Mouse (Mus musculus) liver, embryonic 11.5 days (tissue): ENCODE data around the gene Spdye4a. TPM values are rescaled to one million over a fixed set of nuclear protein-coding genes. Genes with fewer than 3 reads are reported as not detected.

Experiments used
- ATAC-seq: fragments of 200-750 bp; cut with Nextera tagmentation; replicated peaks from 2 replicates; pipeline ENCODE4 v1.8.0; 2017; ENCODE audit warnings: moderate number of reproducible peaks, mild to moderate bottlenecking, moderate TSS enrichment, moderate library complexity; ENCODE audit not compliant: low FRiP score
- DNase-seq: peaks from one replicate; pipeline ENCODE4 v3.0.0-alpha.2; 2017; ENCODE audit warnings: low spot score
- H3K27ac ChIP-seq: fragments of 300-500 bp; sonication (generic); 2 replicates; pipeline ENCODE4 v1.5.1; 2014; ENCODE audit warnings: mild to moderate bottlenecking, low read depth, low read length, control low read depth
- H3K27me3 ChIP-seq: fragments of 300-500 bp; sonication (generic); replicated peaks from 2 replicates; pipeline ENCODE4 v1.6.1; 2014; ENCODE audit warnings: low read length, mixed read lengths; ENCODE audit not compliant: control insufficient read depth, insufficient read depth
- H3K36me3 ChIP-seq: fragments of 300-500 bp; sonication (generic); 2 replicates; pipeline ENCODE4 v1.6.1; 2014; ENCODE audit warnings: mild to moderate bottlenecking, low read length, moderate library complexity, mixed read lengths; ENCODE audit not compliant: control insufficient read depth, insufficient read depth
- H3K4me1 ChIP-seq: fragments of 300-500 bp; sonication (generic); replicated peaks from 2 replicates; pipeline ENCODE4 v1.6.1; 2014; ENCODE audit warnings: low read length, mixed read lengths; ENCODE audit not compliant: control insufficient read depth, insufficient read depth
- H3K4me2 ChIP-seq: fragments of 300-500 bp; sonication (generic); 2 replicates; pipeline ENCODE4 v1.6.1; 2014; ENCODE audit warnings: mild to moderate bottlenecking, control low read depth, moderate library complexity
- H3K4me3 ChIP-seq: fragments of 300-500 bp; sonication (generic); 2 replicates; pipeline ENCODE4 v1.5.1; 2014; ENCODE audit warnings: low read depth, low read length, control low read depth
- H3K9ac ChIP-seq: fragments of 300-500 bp; sonication (generic); 2 replicates; pipeline ENCODE4 v1.6.1; 2014; ENCODE audit warnings: low read depth, low read length, control low read depth
- H3K9me3 ChIP-seq: fragments of 300-500 bp; sonication (generic); 2 replicates; pipeline ENCODE4 v1.6.1; 2016; ENCODE audit warnings: low read length, inconsistent platforms, mixed read lengths; ENCODE audit not compliant: control insufficient read depth
- WGBS: fragments of 180-500 bp; shearing (Covaris S2); extraction: QIAGEN DNeasy Blood & Tissue Kit; methylation state at CpG from one replicate; pipeline ENCODE4 v1.1.7; 2014; 5-methylcytosine and 5-hydroxymethylcytosine counted together
- polyA plus RNA-seq: library from polyadenylated mRNA; unstranded; fragments of >200 nt; fragmentation: Nextera tagmentation; extraction: Ambion mirVana; gene quantifications from 2 replicates; pipeline ENCODE4 v1.2.1, GENCODE M21; 2014

Spdye4a gene
- polyA plus RNA-seq, 1 experiment from 2014 or later = not detected

- Histone ChIP-seq H3K9me3 (no peaks in the 10 kb centered on the region), H3K27me3 (peaks cover 75% of the 10 kb centered on the region), H3K4me2 (peak overlapping the region; percentile 63), H3K27ac (no peak overlapping the region), H3K4me3 (peak overlapping the region; percentile 41), H3K4me1 (peaks cover 5% of the 10 kb centered on the region), H3K9ac (no peak overlapping the region), H3K36me3 (no peaks in the 10 kb centered on the region)
- whole genome bisulfite sequencing = 3% methylated on average over 103 of the region's 103 CpGs
- no peak for ATAC-seq
- peak; percentile 56 for DNase-seq
These were observed 26.6 kb upstream of the Spdye4a start for GRCm38 (mm10) chr5:143253186-143253880.

- Histone ChIP-seq H3K4me3 (no peak overlapping the region), H3K27ac (no peak overlapping the region), H3K4me2 (no peak overlapping the region; the same call in 1 of the 2 replicates), H3K9ac (no peak overlapping the region), H3K9me3 (no peaks in the 10 kb centered on the region), H3K36me3 (no peaks in the 10 kb centered on the region), H3K4me1 (peaks cover 5% of the 10 kb centered on the region), H3K27me3 (peaks cover 69% of the 10 kb centered on the region)
- 9% methylated on average over 18 of the region's 18 CpGs for WGBS
- DNase-seq (no peak), ATAC-seq (no peak)
These were observed 26.1 kb upstream of the Spdye4a start for GRCm38 (mm10) chr5:143252791-143253185.

- ATAC-seq (no peak), DNase-seq (no peak)
- Histone ChIP-seq H3K9me3 (no peaks in the 10 kb centered on the region), H3K9ac (no peak overlapping the region), H3K4me2 (no peak overlapping the region), H3K36me3 (no peaks in the 10 kb centered on the region), H3K4me1 (peaks cover 5% of the 10 kb centered on the region), H3K27me3 (peaks cover 62% of the 10 kb centered on the region), H3K27ac (no peak overlapping the region), H3K4me3 (no peak overlapping the region)
- WGBS = 42% methylated on average over 6 of the region's 6 CpGs
These were observed 25.3 kb upstream of the Spdye4a start for GRCm38 (mm10) chr5:143252039-143252438.

- no peak for DNase-seq
- H3K4me1 ChIP-seq = no peaks in the 10 kb centered on the region
- no peak overlapping the region for H3K9ac ChIP-seq
- H3K36me3 ChIP-seq = peaks cover 57% of the 10 kb centered on the region
- 95% methylated on average over 26 of the region's 26 CpGs for WGBS
- no peaks in the 10 kb centered on the region for H3K9me3 ChIP-seq
- no peak overlapping the region for H3K4me2 ChIP-seq
- ATAC-seq = no peak
- no peaks in the 10 kb centered on the region for H3K27me3 ChIP-seq
- H3K27ac ChIP-seq = no peak overlapping the region
- no peak overlapping the region for H3K4me3 ChIP-seq
These were observed 18.2 kb upstream of the Spdye4a start for GRCm38 (mm10) chr5:143244926-143245325.

- H3K9me3 ChIP-seq = no peaks in the 10 kb centered on the region
- H3K4me1 ChIP-seq = peaks cover 4% of the 10 kb centered on the region
- H3K9ac ChIP-seq = peak overlapping the region; percentile 90
- ATAC-seq = no peak
- H3K4me3 ChIP-seq = peak overlapping the region; percentile 86
- DNase-seq = no peak
- peaks cover 14% of the 10 kb centered on the region for H3K36me3 ChIP-seq
- 53% methylated on average over 9 of the region's 9 CpGs for WGBS
- H3K27ac ChIP-seq = no peak overlapping the region
- H3K27me3 ChIP-seq = no peaks in the 10 kb centered on the region
- peak overlapping the region; percentile 96 for H3K4me2 ChIP-seq
These were observed 9.3 kb upstream of the Spdye4a start for GRCm38 (mm10) chr5:143236036-143236435.

- Histone ChIP-seq H3K4me1 (peaks cover 4% of the 10 kb centered on the region), H3K4me2 (peak within 1 kb of the TSS; percentile 96), H3K27me3 (no peaks in the 10 kb centered on the region), H3K27ac (peak within 1 kb of the TSS; percentile 92), H3K9me3 (no peaks in the 10 kb centered on the region), H3K9ac (peak within 1 kb of the TSS; percentile 90), H3K4me3 (peak within 1 kb of the TSS; percentile 86), H3K36me3 (peaks cover 5% of the 10 kb centered on the region; the same call in 1 of the 2 replicates)
- WGBS = under 1% methylated on average over 58 of the region's 58 CpGs
- ATAC-seq (peak; percentile 96), DNase-seq (peak; percentile 90)
These were observed 8.5 kb upstream of the Spdye4a start, which contains the start of gene Zfp12 for GRCm38 (mm10) chr5:143235028-143235693. Gene Zfp12 (plus strand): TSS chr5:143235163.

GRCm38 (mm10) chr5:143222287-143222686, 4.4 kb downstream of the Spdye4a start:
- no peaks in the 10 kb centered on the region for H3K9me3 ChIP-seq
- H3K36me3 ChIP-seq = no peaks in the 10 kb centered on the region
- H3K4me2 ChIP-seq = no peak overlapping the region
- no peaks in the 10 kb centered on the region for H3K27me3 ChIP-seq
- no peak overlapping the region for H3K9ac ChIP-seq
- 65% methylated on average over 1 of the region's 1 CpGs for WGBS
- ATAC-seq = no peak
- H3K4me3 ChIP-seq = no peak overlapping the region
- no peaks in the 10 kb centered on the region for H3K4me1 ChIP-seq
- no peak overlapping the region for H3K27ac ChIP-seq
- no peak for DNase-seq

- DNase-seq = no peak
- Histone ChIP-seq H3K4me3 (no peak overlapping the region), H3K9ac (no peak overlapping the region), H3K4me2 (no peak overlapping the region), H3K9me3 (no peaks in the 10 kb centered on the region), H3K27me3 (no peaks in the 10 kb centered on the region), H3K27ac (no peak overlapping the region), H3K4me1 (no peaks in the 10 kb centered on the region), H3K36me3 (no peaks in the 10 kb centered on the region)
- 83% methylated on average over 5 of the region's 5 CpGs for WGBS
- ATAC-seq = no peak
These were observed 5.7 kb downstream of the Spdye4a start for GRCm38 (mm10) chr5:143220996-143221395.
